15 mouse cellular contexts compared by ENCODE assay signal in the genomic region with DNA sequence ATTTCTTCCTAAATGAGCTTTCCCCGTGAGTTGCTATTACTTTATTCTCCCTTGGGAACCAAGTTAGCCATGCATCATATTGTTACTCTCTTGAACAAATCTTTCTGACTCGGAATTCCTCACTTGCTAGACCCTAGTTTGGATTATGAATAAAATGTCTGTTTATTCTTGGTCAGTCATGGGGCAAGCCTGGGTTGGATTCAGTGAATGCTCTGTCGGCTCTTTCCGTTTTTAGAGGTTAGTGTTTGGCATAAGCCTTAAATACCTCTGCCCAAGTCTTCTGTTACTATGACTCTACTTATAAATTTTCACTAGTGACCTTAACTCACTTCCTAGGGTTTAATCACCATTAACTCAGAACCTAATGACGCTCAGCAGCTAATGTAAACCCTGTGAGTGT.
"Had no signal": no experiment of that assay in that cellular context is flagged by ENCODE, and none has a peak within 500 bp of the region (broad histone marks: within the 10 kb centered on the region; RNA-seq: fewer than 3 reads in every experiment).

No protein-coding gene starts in this region.

- H3K9me3 ChIP-seq: limb, embryonic 15.5 days; liver, embryonic 12.5 days; midbrain, embryonic 12.5 days; stomach, embryonic 15.5 days had no signal

- ATAC-seq: inflammation-experienced regulatory T-cells, adult 6 months; intestine, postnatal 0 days; liver, embryonic 12.5 days had no signal

- H3K4me2 ChIP-seq: limb, embryonic 15.5 days; liver, embryonic 12.5 days; lung, embryonic 14.5 days; midbrain, embryonic 12.5 days; stomach, embryonic 15.5 days had no signal

- DNase-seq: kidney, postnatal 4 days; lung, embryonic 14.5 days; lung, postnatal 10 days; lung, postnatal 4 days; right cerebral cortex, postnatal 14 days; thymus, adult 2 months; thymus, postnatal 25 days had no signal

- H3K27me3 ChIP-seq: limb, embryonic 15.5 days; liver, embryonic 12.5 days; megakaryocyte, embryonic 14.5 days; midbrain, embryonic 12.5 days; stomach, embryonic 15.5 days had no signal

- H3K9ac ChIP-seq: limb, embryonic 15.5 days; liver, embryonic 12.5 days; lung, embryonic 14.5 days; midbrain, embryonic 12.5 days; stomach, embryonic 15.5 days had no signal

- H3K4me3 ChIP-seq: layer of hippocampus, adult 2 months; limb, embryonic 15.5 days; liver, embryonic 12.5 days; megakaryocyte, embryonic 14.5 days; midbrain, embryonic 12.5 days; stomach, embryonic 15.5 days had no signal

- H3K36me3 ChIP-seq: limb, embryonic 15.5 days; liver, embryonic 12.5 days; midbrain, embryonic 12.5 days; stomach, embryonic 15.5 days had no signal

- H3K27ac ChIP-seq: layer of hippocampus, adult 2 months; limb, embryonic 15.5 days; liver, embryonic 12.5 days; midbrain, embryonic 12.5 days; stomach, embryonic 15.5 days had no signal

- H3K4me1 ChIP-seq: megakaryocyte, embryonic 14.5 days; midbrain, embryonic 12.5 days; stomach, embryonic 15.5 days had no signal
